Mouse (Mus musculus) CD4-positive naive resting alpha-beta T cell, adult 57 days (primary cell): Measurements from ENCODE around the gene Mrpl55. TPM values are rescaled to one million over a fixed set of nuclear protein-coding genes. Genes with fewer than 3 reads are reported as not detected.

Experiments used
- total RNA-seq: library from RNA; stranded (reverse); gene quantifications from one replicate; pipeline ENCODE4 v1.2.4, GENCODE M21; 2023

Mrpl55 gene
- total RNA-seq: 14.4 TPM

GRCm38 (mm10) chr11:59202081-59202995 is at the start of gene Mrpl55:
Mrpl55 (plus strand) TSS chr11:59202486.

GRCm38 (mm10) chr11:59163255-59164236 is 38.7 kb upstream of the Mrpl55 start, which contains the start of gene Iba57:
Iba57 (minus strand) TSS chr11:59163739.

DNA sequence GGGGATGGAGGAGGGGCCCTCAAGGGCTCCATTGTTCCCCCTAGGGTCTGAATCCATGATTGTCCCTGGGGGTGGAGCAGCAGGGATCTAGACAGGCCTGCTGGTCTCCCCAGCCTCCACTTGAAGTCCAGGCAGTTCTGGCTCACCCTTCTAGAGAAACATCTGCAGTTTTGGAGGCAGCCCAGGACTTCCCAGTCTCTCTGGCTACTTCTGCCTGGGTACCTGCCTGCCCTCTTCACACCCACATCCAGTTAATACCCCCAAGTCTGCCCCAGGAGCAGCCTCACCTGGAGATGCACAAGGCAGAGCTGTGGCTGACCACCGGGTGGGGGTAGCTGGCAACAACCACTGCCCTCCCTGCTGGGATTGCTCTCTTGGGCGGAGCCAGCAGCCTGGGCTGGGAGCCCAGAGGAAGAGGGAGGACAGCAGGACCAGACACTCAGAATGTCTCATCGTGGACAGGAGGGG is 19.4 kb upstream of the Mrpl55 start, which contains the start of gene Gjc2:
Gene Gjc2, minus strand, starts transcription at position 350 of the 468 bp plus-strand sequence.

DNA sequence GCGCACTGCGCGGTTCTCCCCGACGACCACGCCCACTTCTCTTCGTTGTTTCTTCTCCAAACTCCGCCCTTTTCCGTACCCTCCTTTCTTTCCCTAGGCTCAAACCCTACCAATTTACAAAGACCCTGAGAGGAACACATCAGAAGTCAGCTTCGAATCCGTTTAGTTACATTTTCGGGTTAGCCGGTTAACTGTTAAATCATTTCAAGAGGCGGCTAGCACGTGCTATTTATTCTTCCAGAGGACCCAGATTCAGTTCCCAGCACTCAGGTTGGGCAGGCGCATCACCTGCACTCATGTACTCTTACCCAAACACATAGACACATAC is 10.3 kb upstream of the Mrpl55 start, which contains the start of gene Guk1:
Gene Guk1, minus strand, starts transcription at position 154 of the 328 bp plus-strand sequence.

DNA sequence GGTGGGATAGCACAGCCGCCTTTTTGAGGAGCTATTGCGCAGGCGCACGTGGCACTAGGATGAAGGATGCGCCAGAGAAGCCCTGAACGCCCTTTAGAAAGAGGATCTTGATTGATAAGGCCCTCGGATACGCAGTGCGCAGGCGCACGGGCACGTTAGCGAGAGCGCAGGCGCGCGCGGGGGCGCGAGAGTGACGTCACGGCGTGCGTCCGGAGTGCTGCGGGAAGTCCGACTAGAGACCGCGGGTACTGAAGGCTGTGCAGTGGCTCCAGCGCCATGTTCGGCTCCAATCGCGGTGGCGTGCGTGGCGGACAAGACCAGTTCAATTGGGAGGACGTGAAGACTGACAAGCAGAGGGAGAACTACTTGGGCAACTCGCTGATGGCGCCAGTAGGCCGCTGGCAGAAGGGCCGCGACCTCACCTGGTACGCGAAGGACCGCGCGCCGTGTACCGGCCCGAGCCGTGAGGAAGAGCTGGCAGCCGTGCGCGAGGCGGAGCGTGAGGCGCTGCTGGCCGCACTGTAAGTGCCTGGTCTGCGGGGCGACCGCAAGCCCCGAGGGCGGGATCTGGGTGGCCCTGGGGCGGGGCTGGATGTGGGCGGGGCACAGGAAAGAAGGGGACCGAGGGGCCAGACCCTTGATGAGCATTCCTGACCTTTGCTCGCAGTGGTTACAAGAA is 6.0 kb downstream of the Mrpl55 start, which contains the start of gene 2310033P09Rik:
Gene 2310033P09Rik, plus strand, starts transcription at position 169 of the 679 bp plus-strand sequence.

DNA sequence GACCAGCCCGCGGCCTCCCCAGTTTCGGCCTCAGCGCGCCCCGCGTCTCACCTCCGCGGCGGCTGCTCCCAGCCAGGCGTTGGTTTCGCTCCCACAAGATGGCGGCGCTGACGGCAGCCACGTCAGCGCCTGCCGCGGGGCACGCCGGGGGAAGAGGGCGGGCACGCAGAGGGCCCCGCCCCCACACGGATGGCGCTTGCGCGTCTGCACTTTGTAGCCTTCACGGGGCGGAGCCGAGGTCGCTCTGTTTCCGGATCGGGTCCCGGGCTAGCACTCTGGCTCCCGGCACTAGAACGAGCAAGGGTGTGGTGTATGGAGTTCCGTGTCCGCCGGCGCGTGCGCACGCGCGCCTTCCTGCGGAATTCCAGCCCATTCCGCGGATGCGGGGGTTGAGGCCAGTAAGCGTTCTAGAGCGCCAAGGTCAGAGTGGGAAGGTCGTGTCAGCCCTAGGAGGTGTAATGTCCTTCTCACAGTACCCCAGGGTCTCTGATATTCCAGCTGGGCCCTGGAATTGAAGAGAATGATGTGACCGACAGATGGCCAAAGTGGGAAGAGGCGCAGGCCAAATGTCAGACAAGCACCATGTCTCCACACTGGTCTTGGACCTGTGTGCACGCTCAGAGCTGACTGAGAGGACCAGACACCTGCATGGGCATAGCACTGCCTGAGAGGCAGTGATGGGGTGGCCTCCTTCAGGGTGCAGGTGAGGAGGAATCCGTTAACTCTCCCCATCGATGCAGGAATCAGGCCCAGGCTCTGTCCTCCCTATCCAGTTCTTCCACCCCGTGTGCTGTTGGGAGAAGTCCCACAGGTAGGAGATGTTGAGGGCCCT is 26.1 kb downstream of the Mrpl55 start, which contains the start of gene Arf1:
Gene Arf1, minus strand, starts transcription at position 149 of the 832 bp plus-strand sequence.

Other genes starting within 250 kb of the Mrpl55 start
- gene Hist3h2a, start 247.8 kb upstream of the Mrpl55 start, total RNA-seq: 45.9 TPM
- gene Trim17, start 247.8 kb upstream of the Mrpl55 start, total RNA-seq: 0.33 TPM
- 68.5 TPM for gene Trim11, start 224.4 kb upstream of the Mrpl55 start, total RNA-seq
- 0.24 TPM for gene Obscn, start 66.1 kb upstream of the Mrpl55 start, total RNA-seq
- gene Iba57, start 38.7 kb upstream of the Mrpl55 start, total RNA-seq: 40.9 TPM
- gene Gjc2, start 19.3 kb upstream of the Mrpl55 start, total RNA-seq: 0.44 TPM
- 36.6 TPM for gene Guk1, start 10.3 kb upstream of the Mrpl55 start, total RNA-seq
- 35.3 TPM for gene 2310033P09Rik, start 5.8 kb downstream of the Mrpl55 start, total RNA-seq
- 232 TPM for gene Arf1, start 25.8 kb downstream of the Mrpl55 start, total RNA-seq
- not detected for gene Wnt3a, start 88.3 kb downstream of the Mrpl55 start, total RNA-seq
- not detected for gene Wnt9a, start 104.4 kb downstream of the Mrpl55 start, total RNA-seq
- gene Prss38, start 173.2 kb downstream of the Mrpl55 start, total RNA-seq: not detected
- gene Jmjd4, start 247.6 kb downstream of the Mrpl55 start, total RNA-seq: 9.5 TPM
- gene Snap47, start 248.7 kb downstream of the Mrpl55 start, total RNA-seq: 24.4 TPM